Mouse (Mus musculus) heart, embryonic 14.5 days (tissue): ENCODE data around the gene 1810055G02Rik. TPM values are rescaled to one million over a fixed set of nuclear protein-coding genes. Genes with fewer than 3 reads are reported as not detected.

ENCODE experiments used
- ATAC-seq: fragments of 200-750 bp; cut with Nextera tagmentation; 2 replicates; pipeline ENCODE4 v1.8.0; 2017; ENCODE audit warnings: low read depth, moderate TSS enrichment; ENCODE audit not compliant: insufficient number of reproducible peaks, insufficient read depth, low FRiP score
- H3K27ac ChIP-seq, 2 experiments: fragments of 200-500 bp in 1 of 2; fragments of 300-500 bp in 1 of 2; sonication (generic) in 1 of 2; replicated peaks in 1 of 2; 2 replicates each; pipeline ENCODE4 v1.5.1; 2012 to 2014; ENCODE audit warnings: low read depth in 2 of 2, low read length in 2 of 2, control low read depth in 1 of 2, mild to moderate bottlenecking in 1 of 2, mixed read lengths in 1 of 2; ENCODE audit not compliant: control insufficient read depth in 1 of 2, insufficient read depth in 1 of 2
- H3K27me3 ChIP-seq: fragments of 300-500 bp; sonication (generic); 2 replicates; pipeline ENCODE4 v1.6.1; 2014; ENCODE audit warnings: mild to moderate bottlenecking, low read length, control low read depth; ENCODE audit not compliant: control insufficient read depth, insufficient read depth
- H3K36me3 ChIP-seq: fragments of 300-500 bp; sonication (generic); 2 replicates; pipeline ENCODE4 v1.6.1; 2014; ENCODE audit warnings: mild to moderate bottlenecking, control low read depth, low read length, mixed read lengths; ENCODE audit not compliant: control insufficient read depth, insufficient read depth
- H3K4me1 ChIP-seq, 2 experiments: fragments of 200-500 bp in 1 of 2; fragments of 300-500 bp in 1 of 2; sonication (generic) in 1 of 2; 2 replicates each; pipeline ENCODE4 v1.6.1; 2012 to 2014; ENCODE audit warnings: low read length in 2 of 2, control low read depth in 1 of 2, mixed read lengths in 1 of 2; ENCODE audit not compliant: control insufficient read depth in 2 of 2, insufficient read depth in 2 of 2
- H3K4me2 ChIP-seq: fragments of 300-500 bp; sonication (generic); 2 replicates; pipeline ENCODE4 v1.6.1; 2014; ENCODE audit warnings: mild to moderate bottlenecking, low read length
- H3K4me3 ChIP-seq, 2 experiments: fragments of 200-500 bp in 1 of 2; fragments of 300-500 bp in 1 of 2; sonication (generic) in 1 of 2; 2 replicates each; pipeline ENCODE4 v1.5.1; 2012 to 2014; ENCODE audit warnings: low read length in 2 of 2, mild to moderate bottlenecking in 2 of 2, control low read depth in 1 of 2, low read depth in 1 of 2, moderate library complexity in 1 of 2; ENCODE audit not compliant: control insufficient read depth in 1 of 2, insufficient read depth in 1 of 2
- H3K9ac ChIP-seq: fragments of 300-500 bp; sonication (generic); 2 replicates; pipeline ENCODE4 v1.6.1; 2014; ENCODE audit warnings: mild to moderate bottlenecking, low read length
- H3K9me3 ChIP-seq: fragments of 300-500 bp; sonication (generic); 2 replicates; pipeline ENCODE4 v1.6.1; 2016; ENCODE audit warnings: low read length, control low read depth; ENCODE audit not compliant: control insufficient read depth
- WGBS: fragments of 180-500 bp; shearing (Covaris S2); extraction: QIAGEN DNeasy Blood & Tissue Kit; methylation state at CpG from one replicate; pipeline ENCODE4 v1.1.7; 2014; 5-methylcytosine and 5-hydroxymethylcytosine counted together
- polyA plus RNA-seq: library from polyadenylated mRNA; unstranded; fragments of >200 nt; fragmentation: Nextera tagmentation; extraction: Ambion mirVana; gene quantifications from 2 replicates; pipeline ENCODE4 v1.2.1, GENCODE M21; 2014

Gene 1810055G02Rik
- polyA plus RNA-seq, 1 experiment from 2014 or later, result 18.2 TPM

DNA sequence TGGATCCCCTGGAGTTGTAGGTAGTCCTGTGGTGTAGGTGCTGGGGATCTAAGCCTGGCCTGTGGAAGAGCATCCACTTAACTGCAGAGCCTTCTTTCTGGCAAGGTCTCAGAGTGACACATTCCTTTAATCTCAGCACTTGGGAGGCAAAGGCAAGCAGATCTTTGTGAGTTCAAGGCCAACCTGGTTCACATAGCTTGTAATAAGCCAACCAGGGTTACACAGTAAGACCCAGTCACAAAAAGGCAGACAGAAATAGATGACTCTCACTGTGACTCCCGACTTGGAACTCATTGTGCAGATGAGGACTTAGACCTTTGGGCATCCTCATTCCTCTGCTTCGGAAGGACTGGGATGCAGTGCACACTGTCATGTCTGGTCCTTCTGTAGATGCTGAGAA is 2.3 kb downstream of the 1810055G02Rik start:
- H3K4me2 ChIP-seq, result no peak overlapping the region
- H3K9me3 ChIP-seq, result no peaks in the 10 kb centered on the region
- H3K4me3 ChIP-seq, result no peak overlapping the region
- H3K4me1 ChIP-seq, result peaks cover 0 to 12% of the 10 kb centered on the region in 2 experiments; a peak in 2 of 4 replicates
- ATAC-seq, result no peak
- WGBS, result 83% methylated on average over 2 of the region's 2 CpGs
- H3K9ac ChIP-seq, result no peak overlapping the region
- H3K27me3 ChIP-seq, result no peaks in the 10 kb centered on the region
- H3K27ac ChIP-seq, result no peak overlapping the region
- peaks cover 3% of the 10 kb centered on the region; the same call in 1 of the 2 replicates for H3K36me3 ChIP-seq

DNA sequence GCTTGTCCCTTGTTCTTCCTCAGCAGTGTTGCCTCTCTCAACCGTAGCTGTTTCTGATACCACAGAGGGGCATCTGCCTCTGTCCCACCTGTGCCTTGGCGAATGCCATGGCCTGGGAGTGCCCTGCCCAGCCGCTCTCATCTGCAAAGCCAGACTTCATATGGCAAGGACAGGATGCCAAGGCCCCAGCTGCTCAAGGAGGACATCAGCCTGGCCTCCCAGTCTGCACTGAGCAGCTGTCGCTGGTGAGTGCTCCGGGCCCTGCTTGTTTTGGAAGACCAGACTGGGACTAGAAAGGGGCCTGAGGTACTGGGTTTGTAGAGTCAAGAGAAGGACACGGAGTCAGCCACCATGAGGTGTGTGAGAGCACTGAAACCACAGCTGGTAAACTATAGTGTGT is 6.3 kb downstream of the 1810055G02Rik start:
- Histone ChIP-seq H3K4me1 (peaks cover under 1 to 3% of the 10 kb centered on the region in 2 experiments; a peak in 2 of 4 replicates), H3K27ac (no peak overlapping the region), H3K27me3 (no peaks in the 10 kb centered on the region), H3K36me3 (peaks cover 27% of the 10 kb centered on the region), H3K4me2 (no peak overlapping the region), H3K4me3 (no peak overlapping the region), H3K9me3 (no peaks in the 10 kb centered on the region), H3K9ac (no peak overlapping the region)
- ATAC-seq, result no peak
- 85% methylated on average over 6 of the region's 6 CpGs for WGBS

DNA sequence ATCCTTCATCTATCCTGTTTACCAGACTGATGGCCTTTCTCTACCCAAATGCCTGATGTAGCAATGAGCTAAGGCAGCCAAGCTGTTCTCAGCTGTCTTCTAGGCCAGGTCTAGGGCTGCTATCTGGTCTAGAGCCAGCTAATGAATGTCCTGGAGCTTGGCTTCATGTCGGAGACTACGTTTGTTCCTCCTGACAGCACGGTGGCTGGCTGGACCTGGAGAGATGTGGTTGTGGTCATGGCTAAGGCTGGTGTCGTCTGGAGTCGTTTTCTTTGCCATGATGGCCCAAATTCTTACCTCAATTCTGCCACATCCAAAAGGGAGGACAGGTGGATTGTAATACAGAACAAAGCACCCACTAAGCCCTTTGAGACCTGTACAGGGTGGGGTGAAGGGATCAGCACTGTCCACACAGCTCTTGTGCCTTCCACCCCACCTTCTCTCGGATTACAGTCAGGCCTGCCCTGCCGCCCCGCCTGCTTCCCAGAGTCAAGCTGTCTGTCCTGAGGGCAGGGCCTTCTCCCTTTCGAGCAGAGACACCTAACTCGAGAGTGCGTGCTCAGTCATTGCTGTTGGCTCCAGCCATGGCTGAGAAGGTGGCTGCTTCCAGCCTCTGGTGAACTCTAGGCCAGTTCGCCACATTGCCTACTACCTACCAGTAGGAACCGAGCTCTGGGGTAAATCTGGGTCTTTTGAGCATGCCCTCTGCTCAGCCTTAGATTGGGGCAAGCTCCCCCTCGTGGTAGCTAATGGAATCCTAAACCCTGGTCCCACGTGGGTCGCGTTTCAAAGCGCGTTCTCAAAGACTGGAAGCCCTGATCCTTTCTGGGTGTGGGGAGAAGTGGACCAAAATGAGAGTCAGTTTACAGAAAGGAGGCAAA is 10.6 kb downstream of the 1810055G02Rik start:
- peaks cover 27% of the 10 kb centered on the region for H3K36me3 ChIP-seq
- no peaks in the 10 kb centered on the region; the same call in 1 of the 2 replicates for H3K9me3 ChIP-seq
- WGBS, result 38% methylated on average over 19 of the region's 19 CpGs
- H3K4me2 ChIP-seq, result peak overlapping the region; percentile 85
- H3K27ac ChIP-seq, result no peak overlapping the region
- peak; percentile 52; the same call in 1 of the 2 replicates for ATAC-seq
- peaks cover 5 to 6% of the 10 kb centered on the region in 2 experiments; a peak in 3 of 4 replicates for H3K4me1 ChIP-seq
- peak overlapping the region; percentile 42 to 47 for H3K4me3 ChIP-seq
- no peaks in the 10 kb centered on the region for H3K27me3 ChIP-seq
- peak overlapping the region; percentile 60 for H3K9ac ChIP-seq

DNA sequence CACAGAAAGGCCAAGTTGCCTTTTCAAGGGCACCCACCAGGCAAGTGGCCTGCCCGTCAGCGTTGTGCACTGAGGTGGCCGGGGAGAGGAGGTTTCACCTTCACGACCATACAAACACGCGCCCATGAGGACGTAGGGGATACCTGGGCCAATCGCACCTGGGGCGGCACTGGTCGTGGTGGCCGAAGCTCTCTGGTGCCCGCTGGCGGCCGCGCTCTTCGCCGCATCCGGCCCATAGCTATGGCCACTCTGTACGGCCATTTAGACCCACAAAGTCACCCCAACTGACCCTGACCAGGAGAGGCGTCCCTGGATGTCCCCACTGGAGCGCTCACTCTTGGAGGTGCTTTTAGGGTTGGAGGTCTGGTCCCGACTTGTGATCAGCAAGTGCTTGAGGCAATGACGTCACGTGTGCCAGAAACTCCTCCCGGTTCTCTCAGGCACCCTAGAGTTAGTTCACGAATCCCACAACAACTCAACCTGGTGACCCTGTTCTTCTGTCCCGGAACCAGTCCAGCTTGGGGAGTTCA is 11.3 kb downstream of the 1810055G02Rik start:
- no peak overlapping the region for H3K27ac ChIP-seq
- H3K4me2 ChIP-seq, result peak overlapping the region; percentile 85
- peak overlapping the region; percentile 60 for H3K9ac ChIP-seq
- H3K36me3 ChIP-seq, result peaks cover 27% of the 10 kb centered on the region
- H3K4me1 ChIP-seq, result peaks cover 5 to 6% of the 10 kb centered on the region in 2 experiments; a peak in 3 of 4 replicates
- no peaks in the 10 kb centered on the region; the same call in 1 of the 2 replicates for H3K9me3 ChIP-seq
- peak; percentile 70 for ATAC-seq
- no peaks in the 10 kb centered on the region for H3K27me3 ChIP-seq
- peak overlapping the region; percentile 42 to 47 for H3K4me3 ChIP-seq
- 2% methylated on average over 27 of the region's 27 CpGs for WGBS

- Histone ChIP-seq H3K27ac (no peak overlapping the region), H3K9ac (no peak overlapping the region), H3K4me3 (no peak overlapping the region), H3K4me2 (no peak overlapping the region), H3K36me3 (no peaks in the 10 kb centered on the region), H3K9me3 (no peaks in the 10 kb centered on the region; the same call in 1 of the 2 replicates), H3K27me3 (no peaks in the 10 kb centered on the region), H3K4me1 (peaks cover 5 to 6% of the 10 kb centered on the region in 2 experiments; a peak in 3 of 4 replicates)
- ATAC-seq, result no peak
- 84% methylated on average over 9 of the region's 9 CpGs for WGBS
Measured at GRCm38 (mm10) chr19:3723170-3723569, 15.1 kb downstream of the 1810055G02Rik start.

DNA sequence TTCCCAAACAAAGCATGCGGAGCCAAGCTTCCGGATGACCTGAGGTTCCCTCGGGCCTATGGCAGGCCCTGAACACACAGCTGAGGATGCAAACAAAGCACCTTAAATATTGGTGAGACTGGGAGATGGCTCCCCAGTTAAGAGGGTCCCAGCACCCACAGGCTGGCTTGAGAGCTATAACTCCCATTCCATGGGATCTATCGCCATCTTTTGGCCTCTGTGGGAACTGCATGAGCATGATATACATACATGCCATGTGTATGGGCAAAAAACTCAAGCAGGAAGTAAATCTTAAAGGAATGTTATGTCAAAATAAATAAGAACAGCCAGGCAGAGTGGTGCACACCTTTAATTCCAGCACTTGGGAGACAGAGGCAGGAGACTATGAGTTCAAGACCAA is 15.8 kb downstream of the 1810055G02Rik start:
- H3K27me3 ChIP-seq, result no peaks in the 10 kb centered on the region
- no peaks in the 10 kb centered on the region; the same call in 1 of the 2 replicates for H3K9me3 ChIP-seq
- H3K27ac ChIP-seq, result no peak overlapping the region
- ATAC-seq, result no peak
- no peaks in the 10 kb centered on the region for H3K36me3 ChIP-seq
- H3K4me2 ChIP-seq, result no peak overlapping the region
- WGBS, result 76% methylated on average over 4 of the region's 4 CpGs
- H3K4me1 ChIP-seq, result peaks cover 5 to 6% of the 10 kb centered on the region in 2 experiments; a peak in 3 of 4 replicates
- no peak overlapping the region for H3K4me3 ChIP-seq
- H3K9ac ChIP-seq, result no peak overlapping the region

- no peak overlapping the region for H3K4me2 ChIP-seq
- H3K9ac ChIP-seq, result no peak overlapping the region
- WGBS, result 31% methylated on average over 1 of the region's 1 CpGs
- H3K27ac ChIP-seq, result no peak overlapping the region
- no peak for ATAC-seq
- H3K36me3 ChIP-seq, result no peaks in the 10 kb centered on the region
- no peak overlapping the region for H3K4me3 ChIP-seq
- peaks cover 2 to 4% of the 10 kb centered on the region in 2 experiments; a peak in 3 of 4 replicates for H3K4me1 ChIP-seq
- no peaks in the 10 kb centered on the region; the same call in 1 of the 2 replicates for H3K9me3 ChIP-seq
- H3K27me3 ChIP-seq, result no peaks in the 10 kb centered on the region
Measured at GRCm38 (mm10) chr19:3724779-3725178, 16.7 kb downstream of the 1810055G02Rik start.
